Mouse (Mus musculus) hindbrain, postnatal 0 days (tissue): ENCODE data around the gene Vasn. TPM values are rescaled to one million over a fixed set of nuclear protein-coding genes. Genes with fewer than 3 reads are reported as not detected.

Experiments used
- ATAC-seq: fragments of 200-750 bp; cut with Nextera tagmentation; 2 replicates; pipeline ENCODE4 v1.8.0; 2017; ENCODE audit warnings: mild to moderate bottlenecking, moderate TSS enrichment, moderate library complexity
- DNase-seq: peaks from one replicate; pipeline ENCODE4 v3.0.0-alpha.2; 2015; ENCODE audit warnings: low spot score
- H3K27ac ChIP-seq: fragments of 300-500 bp; sonication (generic); 2 replicates; pipeline ENCODE4 v1.5.1; 2014; ENCODE audit warnings: mild to moderate bottlenecking
- H3K27me3 ChIP-seq: fragments of 300-500 bp; sonication (generic); 2 replicates; pipeline ENCODE4 v1.6.1; 2014; ENCODE audit warnings: low read length, mixed read lengths; ENCODE audit not compliant: insufficient read depth
- H3K36me3 ChIP-seq: fragments of 300-500 bp; sonication (generic); 2 replicates; pipeline ENCODE4 v1.6.1; 2014; ENCODE audit warnings: low read length, mixed read lengths; ENCODE audit not compliant: insufficient read depth
- H3K4me1 ChIP-seq: fragments of 300-500 bp; sonication (generic); 2 replicates; pipeline ENCODE4 v1.6.1; 2014; ENCODE audit warnings: antibody characterized with exemption, low read length, mixed read lengths; ENCODE audit not compliant: insufficient read depth
- H3K4me2 ChIP-seq: fragments of 300-500 bp; sonication (generic); 2 replicates; pipeline ENCODE4 v1.6.1; 2014; ENCODE audit warnings: low read depth, mild to moderate bottlenecking, low read length, moderate library complexity, mixed read lengths
- H3K4me3 ChIP-seq: fragments of 300-500 bp; sonication (generic); 2 replicates; pipeline ENCODE4 v1.5.1; 2014; ENCODE audit warnings: low read length
- H3K9ac ChIP-seq: fragments of 300-500 bp; sonication (generic); replicated peaks from 2 replicates; pipeline ENCODE4 v1.6.1; 2014; ENCODE audit warnings: mild to moderate bottlenecking, low read length, moderate library complexity, mixed read lengths
- H3K9me3 ChIP-seq: fragments of 300-500 bp; sonication (generic); 2 replicates; pipeline ENCODE4 v1.6.1; 2016; ENCODE audit warnings: low read length, mixed read lengths
- CTCF ChIP-seq: IDR thresholded peaks from 2 replicates; pipeline ENCODE4 v1.5.1; 2016; ENCODE audit warnings: antibody characterized with exemption, control low read depth, low read depth
- WGBS: fragments of 180-500 bp; shearing (Covaris S2); extraction: QIAGEN DNeasy Blood & Tissue Kit; methylation state at CpG from one replicate; pipeline ENCODE4 v1.1.7; 2014; 5-methylcytosine and 5-hydroxymethylcytosine counted together
- polyA plus RNA-seq: library from polyadenylated mRNA; unstranded; fragments of >200 nt; fragmentation: Nextera tagmentation; extraction: Ambion mirVana; gene quantifications from 2 replicates; pipeline ENCODE4 v1.2.1, GENCODE M21; 2015
- total RNA-seq: library from RNA; depleted of rRNA; stranded (reverse); fragments of >200 nt; gene quantifications from 2 replicates; pipeline ENCODE4 v1.2.3, GENCODE M21; 2014; rRNA removed

Vasn gene
- total RNA-seq (18.4 and 18.8 TPM in 2 replicates), polyA plus RNA-seq (6.1 and 7.3 TPM in 2 replicates)

DNA sequence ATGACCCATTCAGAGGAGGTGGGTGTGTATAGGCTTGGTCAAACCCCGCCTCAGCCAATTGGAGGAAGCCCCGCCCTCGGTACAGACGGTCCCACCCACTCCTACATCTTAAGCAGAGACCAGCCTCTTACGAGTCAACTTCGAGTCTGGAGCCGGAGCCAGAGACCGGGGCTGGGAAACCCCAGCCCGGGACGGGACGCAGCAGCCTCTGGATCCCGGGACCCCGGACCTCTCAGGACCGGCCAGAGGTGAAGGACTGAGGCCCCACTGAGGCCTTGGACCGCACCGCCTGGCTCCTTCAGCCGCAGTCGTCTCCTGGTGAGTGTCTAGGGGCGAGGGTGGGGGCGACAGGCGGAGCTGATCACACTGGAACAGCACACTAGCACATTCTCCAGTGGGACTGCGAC is at the start of gene Vasn, which contains the start of gene Dnaja3:
Gene Vasn, plus strand, starts transcription at position 111 of the 407 bp plus-strand sequence.
Gene Dnaja3, plus strand, starts transcription at position 159 of the 407 bp plus-strand sequence.
- H3K4me2 ChIP-seq = peak within 1 kb of the TSS; percentile 81
- WGBS = 3% methylated on average over 22 of the region's 22 CpGs
- peak within 1 kb of the TSS; percentile 49 for H3K4me3 ChIP-seq
- ATAC-seq = peak; percentile 88
- peak within 1 kb of the TSS; percentile 57 for H3K9ac ChIP-seq
- H3K4me1 ChIP-seq = peaks cover 32% of the 10 kb centered on the region
- H3K36me3 ChIP-seq = no peaks in the 10 kb centered on the region
- DNase-seq = peak; percentile 82
- TF ChIP-seq CTCF = no peak
- peak within 1 kb of the TSS; percentile 64; the same call in 1 of the 2 replicates for H3K27ac ChIP-seq
- no peaks in the 10 kb centered on the region for H3K27me3 ChIP-seq
- no peaks in the 10 kb centered on the region for H3K9me3 ChIP-seq

GRCm38 (mm10) chr16:4590236-4590635 is 49.5 kb upstream of the Vasn start:
- Histone ChIP-seq H3K9me3 (no peaks in the 10 kb centered on the region), H3K9ac (no peak overlapping the region), H3K4me2 (no peak overlapping the region), H3K36me3 (no peaks in the 10 kb centered on the region), H3K27me3 (no peaks in the 10 kb centered on the region), H3K4me3 (no peak overlapping the region), H3K4me1 (peaks cover 9% of the 10 kb centered on the region), H3K27ac (no peak overlapping the region)
- no peak for TF ChIP-seq CTCF
- peak; percentile 28 for DNase-seq
- WGBS = 95% methylated on average over 9 of the region's 9 CpGs
- no peak for ATAC-seq

- H3K9ac ChIP-seq = peak overlapping the region; percentile 91
- ATAC-seq (peak; percentile 13; the same call in 1 of the 2 replicates), DNase-seq (peak; percentile 86)
- peak overlapping the region; percentile 86 for H3K4me2 ChIP-seq
- H3K27ac ChIP-seq = peak overlapping the region; percentile 90
- H3K27me3 ChIP-seq = no peaks in the 10 kb centered on the region
- H3K4me1 ChIP-seq = peaks cover 34% of the 10 kb centered on the region
- peak; percentile 70 for TF ChIP-seq CTCF
- no peaks in the 10 kb centered on the region for H3K9me3 ChIP-seq
- peak overlapping the region; percentile 86 for H3K4me3 ChIP-seq
- no peaks in the 10 kb centered on the region for H3K36me3 ChIP-seq
- WGBS = 10% methylated on average over 32 of the region's 32 CpGs
These were observed 46.5 kb upstream of the Vasn start for GRCm38 (mm10) chr16:4592909-4593875.

GRCm38 (mm10) chr16:4593971-4594813 is 45.5 kb upstream of the Vasn start, which contains the start of gene Glis2:
TSS of gene Glis2 (plus strand) at chr16:4594713.
- Histone ChIP-seq H3K9ac (peak within 1 kb of the TSS; percentile 91), H3K4me2 (peak within 1 kb of the TSS; percentile 86), H3K4me3 (peak within 1 kb of the TSS; percentile 86), H3K27ac (peak within 1 kb of the TSS; percentile 90), H3K27me3 (no peaks in the 10 kb centered on the region), H3K9me3 (no peaks in the 10 kb centered on the region), H3K36me3 (no peaks in the 10 kb centered on the region), H3K4me1 (peaks cover 42% of the 10 kb centered on the region)
- peak; percentile 89 for ATAC-seq
- WGBS = 0% methylated on average over 27 of the region's 74 CpGs
- no peak for TF ChIP-seq CTCF
- DNase-seq = peak; percentile 92

DNA sequence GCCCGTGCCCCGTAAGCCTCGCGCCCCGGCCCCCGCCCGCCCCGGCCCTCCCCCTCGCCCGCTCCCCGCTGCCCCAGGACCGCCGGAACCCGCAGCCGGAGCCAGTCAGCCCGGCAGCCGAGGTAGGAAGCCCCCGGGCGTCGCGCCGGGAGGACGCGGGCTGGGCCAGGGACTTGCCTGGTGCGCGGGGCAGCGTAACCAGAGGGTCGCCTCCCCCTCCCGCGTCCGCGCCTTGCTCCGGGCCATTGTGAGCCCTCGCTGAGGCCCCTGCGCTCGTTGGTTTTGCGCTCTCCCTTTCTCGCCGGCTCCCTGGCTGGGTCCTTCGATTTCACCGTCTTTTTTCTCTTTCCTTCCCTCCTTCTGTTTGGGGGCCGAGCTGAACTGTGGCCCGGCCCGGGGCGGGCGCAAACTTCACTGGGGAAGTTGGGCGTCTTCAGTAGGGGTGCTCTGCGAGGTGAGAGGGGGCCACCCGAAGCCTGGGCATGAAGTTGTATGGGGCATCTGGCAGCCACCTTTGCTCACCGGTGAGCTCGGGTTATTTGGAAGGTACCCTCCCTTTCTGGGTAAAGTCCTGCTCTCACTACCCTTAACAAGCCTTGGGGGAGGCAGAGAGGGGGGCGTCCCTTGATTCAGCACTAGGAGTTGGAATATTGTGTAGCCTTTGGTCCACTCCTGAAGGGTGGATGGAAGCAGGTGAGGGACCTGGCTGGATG is 44.8 kb upstream of the Vasn start:
- Histone ChIP-seq H3K4me1 (peaks cover 45% of the 10 kb centered on the region), H3K9me3 (no peaks in the 10 kb centered on the region), H3K36me3 (no peaks in the 10 kb centered on the region), H3K27me3 (no peaks in the 10 kb centered on the region), H3K9ac (peak overlapping the region; percentile 91), H3K4me2 (peak overlapping the region; percentile 86), H3K4me3 (peak overlapping the region; percentile 86), H3K27ac (peak overlapping the region; percentile 90)
- ATAC-seq (peak; percentile 32), DNase-seq (peak; percentile 55)
- WGBS = 1% methylated on average over 37 of the region's 52 CpGs
- no peak for TF ChIP-seq CTCF
